Mouse (Mus musculus) neural tube, embryonic 12.5 days (tissue): ENCODE measurements around the gene Plpp7. TPM values are rescaled to one million over a fixed set of nuclear protein-coding genes. Genes with fewer than 3 reads are reported as not detected.

Source experiments
- ATAC-seq: fragments of 200-750 bp; cut with Nextera tagmentation; 2 replicates; pipeline ENCODE4 v1.8.0; 2017; ENCODE audit warnings: low read depth, mild to moderate bottlenecking, moderate TSS enrichment, moderate library complexity; ENCODE audit not compliant: low FRiP score
- H3K27ac ChIP-seq: fragments of 300-500 bp; sonication (generic); 2 replicates; pipeline ENCODE4 v1.5.1; 2016
- H3K27me3 ChIP-seq: fragments of 300-500 bp; sonication (generic); replicated peaks from 2 replicates; pipeline ENCODE4 v1.6.1; 2016; ENCODE audit warnings: mild to moderate bottlenecking
- H3K36me3 ChIP-seq: fragments of 300-500 bp; sonication (generic); 2 replicates; pipeline ENCODE4 v1.6.1; 2016; ENCODE audit warnings: mild to moderate bottlenecking
- H3K4me1 ChIP-seq: fragments of 300-500 bp; sonication (generic); 2 replicates; pipeline ENCODE4 v1.6.1; 2016
- H3K4me2 ChIP-seq: fragments of 300-500 bp; sonication (generic); replicated peaks from 2 replicates; pipeline ENCODE4 v1.6.1; 2016; ENCODE audit warnings: mild to moderate bottlenecking
- H3K4me3 ChIP-seq: fragments of 300-500 bp; sonication (generic); 2 replicates; pipeline ENCODE4 v1.5.1; 2016
- H3K9ac ChIP-seq: fragments of 300-500 bp; sonication (generic); 2 replicates; pipeline ENCODE4 v1.6.1; 2016; ENCODE audit warnings: mild to moderate bottlenecking
- H3K9me3 ChIP-seq: fragments of 300-500 bp; sonication (generic); 2 replicates; pipeline ENCODE4 v1.6.1; 2016; ENCODE audit warnings: mild to moderate bottlenecking
- WGBS: fragments of 180-500 bp; shearing (Covaris S2); methylation state at CpG from one replicate; pipeline ENCODE4 v1.1.7; 2016; 5-methylcytosine and 5-hydroxymethylcytosine counted together
- polyA plus RNA-seq: library from polyadenylated mRNA; unstranded; fragments of >200 nt; fragmentation: Nextera tagmentation; extraction: Ambion mirVana; gene quantifications from 2 replicates; pipeline ENCODE4 v1.2.1, GENCODE M21; 2016

The Plpp7 gene
- polyA plus RNA-seq, 1 experiment from 2014 or later = 13.7 TPM

DNA sequence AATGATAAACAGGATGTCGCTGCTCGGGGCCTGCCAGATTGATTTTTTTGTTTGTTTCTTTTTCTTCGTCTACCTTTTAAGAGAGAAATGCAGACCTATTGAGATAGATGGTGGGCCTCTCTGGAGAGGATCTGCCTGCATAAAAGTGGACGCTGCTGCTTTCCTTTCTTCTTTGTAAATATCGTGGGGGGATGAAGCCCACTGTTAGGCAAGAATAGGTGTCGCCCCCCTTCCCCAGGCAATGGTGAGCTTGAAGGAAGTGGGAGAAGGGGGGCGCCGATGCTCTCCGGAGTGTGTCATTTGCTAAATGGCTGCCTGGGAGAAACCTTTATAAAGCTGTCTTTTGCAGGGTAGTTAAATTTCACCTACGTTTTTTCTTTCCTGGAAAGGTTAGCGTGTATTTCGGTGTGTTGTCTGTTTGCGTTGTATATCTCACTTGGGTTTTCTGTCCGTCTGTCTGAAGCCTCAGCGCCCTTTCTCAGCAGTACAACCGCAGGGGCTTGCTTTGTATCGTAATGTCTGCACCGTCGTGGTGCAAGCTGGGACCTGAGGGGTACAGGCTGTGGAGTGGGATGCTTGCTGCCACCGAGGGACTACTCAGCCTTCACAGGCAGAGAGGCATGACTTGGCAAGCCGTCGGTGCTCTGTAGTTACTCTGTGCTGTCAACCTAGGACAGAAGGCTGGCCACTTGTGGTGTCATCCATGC lies 56.5 kb downstream of the Plpp7 start:
- ATAC-seq = 0 out of 2 replicates have a peak, but pooled peaks have one; percentile 29
- Histone ChIP-seq H3K4me2 (peak overlapping the region; percentile 75), H3K4me3 (peak overlapping the region; percentile 98), H3K27ac (peak overlapping the region; percentile 99), H3K36me3 (no peaks in the 10 kb centered on the region), H3K4me1 (peaks cover 48% of the 10 kb centered on the region), H3K9me3 (no peaks in the 10 kb centered on the region), H3K9ac (peak overlapping the region; percentile 100), H3K27me3 (no peaks in the 10 kb centered on the region)
- 0% methylated on average over 22 of the region's 22 CpGs for WGBS

DNA sequence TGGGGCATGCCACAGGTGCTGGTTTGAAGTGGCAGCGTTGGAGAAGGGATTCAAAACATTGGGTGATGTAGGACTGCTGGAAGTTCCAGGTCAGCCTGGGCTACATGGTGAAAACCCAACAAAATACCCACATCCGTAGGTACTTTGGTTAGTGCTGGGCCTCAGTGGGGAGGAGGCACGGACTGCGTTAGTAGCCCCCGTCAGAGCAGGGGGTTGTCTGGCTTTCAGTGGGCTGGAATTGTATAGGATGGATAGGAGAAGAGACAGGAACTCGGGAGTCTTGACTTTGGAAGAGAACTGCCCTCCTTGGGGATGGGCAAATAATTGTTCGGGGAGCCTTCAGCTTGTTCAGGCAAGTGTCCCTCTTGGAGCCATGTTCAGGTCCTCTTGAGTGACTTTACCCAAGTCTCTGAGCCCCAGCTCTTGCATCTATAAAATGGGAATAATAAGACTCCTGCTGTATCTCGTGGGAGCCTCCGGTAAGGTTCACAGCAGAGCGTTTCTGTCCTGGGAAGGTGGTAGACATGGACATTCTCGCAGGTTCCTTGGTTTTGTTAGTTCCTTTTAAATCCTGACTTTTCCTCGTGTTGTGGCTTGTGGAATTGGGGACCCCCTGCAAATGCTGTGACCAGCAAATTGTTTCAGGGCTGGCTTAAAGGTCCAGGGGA lies 57.2 kb downstream of the Plpp7 start:
- Histone ChIP-seq H3K9ac (peak overlapping the region; percentile 100), H3K4me2 (peak overlapping the region; percentile 75), H3K9me3 (no peaks in the 10 kb centered on the region), H3K4me1 (peaks cover 54% of the 10 kb centered on the region), H3K27ac (peak overlapping the region; percentile 99), H3K36me3 (no peaks in the 10 kb centered on the region), H3K4me3 (peak overlapping the region; percentile 98), H3K27me3 (no peaks in the 10 kb centered on the region)
- no peak for ATAC-seq
- WGBS = 18% methylated on average over 12 of the region's 12 CpGs

DNA sequence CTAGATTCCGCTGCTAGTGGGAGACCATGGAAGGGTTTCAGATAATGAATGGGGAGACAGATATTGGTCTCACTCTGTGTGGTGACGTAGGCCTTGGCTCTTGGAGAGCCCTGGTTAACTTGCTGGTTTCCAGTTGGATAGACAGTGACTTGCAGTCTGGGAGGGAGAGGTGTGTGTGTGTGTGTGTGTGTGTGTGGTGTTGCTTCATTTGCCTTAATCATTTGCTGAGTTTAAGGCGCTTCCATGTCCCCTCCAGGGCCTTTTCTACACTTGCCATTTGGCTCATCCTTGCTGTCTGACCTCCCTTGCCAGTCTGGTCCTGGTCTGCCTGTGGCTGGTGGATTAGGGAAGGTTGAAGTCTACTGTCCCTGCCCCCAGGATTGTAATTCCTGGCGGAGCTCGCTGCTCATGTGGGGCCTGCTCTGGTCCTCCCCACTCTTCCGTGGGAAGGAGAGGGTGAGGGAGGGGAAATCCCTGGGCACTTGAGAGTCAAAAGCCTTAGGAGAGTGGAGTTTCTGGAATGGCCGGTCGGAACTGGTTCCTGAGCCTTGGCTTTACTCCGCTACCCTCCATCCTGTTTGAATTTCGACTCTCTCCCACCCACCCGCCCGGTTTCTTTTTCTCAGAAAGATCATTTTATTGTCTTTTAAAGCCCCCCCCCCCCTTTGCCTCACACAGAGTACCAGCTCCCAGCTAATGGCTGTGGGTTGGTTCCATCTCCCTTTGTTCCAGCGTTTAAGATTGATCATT lies 57.9 kb downstream of the Plpp7 start:
- H3K4me1 ChIP-seq = peaks cover 60% of the 10 kb centered on the region
- no peak for ATAC-seq
- H3K4me3 ChIP-seq = peak overlapping the region; percentile 98
- 3% methylated on average over 13 of the region's 13 CpGs for WGBS
- H3K27ac ChIP-seq = peak overlapping the region; percentile 47
- H3K9ac ChIP-seq = peak overlapping the region; percentile 100
- H3K27me3 ChIP-seq = no peaks in the 10 kb centered on the region
- no peaks in the 10 kb centered on the region for H3K36me3 ChIP-seq
- H3K9me3 ChIP-seq = no peaks in the 10 kb centered on the region
- peak overlapping the region; percentile 75 for H3K4me2 ChIP-seq

- no peak for ATAC-seq
These were observed 58.4 kb downstream of the Plpp7 start for GRCm38 (mm10) chr2:32153791-32154119.

GRCm38 (mm10) chr2:32154334-32154997 lies 59.1 kb downstream of the Plpp7 start:
- H3K4me1 ChIP-seq = peaks cover 73% of the 10 kb centered on the region
- H3K4me3 ChIP-seq = peak overlapping the region; percentile 98; the same call in 1 of the 2 replicates
- no peak for ATAC-seq
- H3K27ac ChIP-seq = no peak overlapping the region
- peak overlapping the region; percentile 75 for H3K4me2 ChIP-seq
- peak overlapping the region; percentile 100 for H3K9ac ChIP-seq
- H3K36me3 ChIP-seq = no peaks in the 10 kb centered on the region
- no peaks in the 10 kb centered on the region for H3K27me3 ChIP-seq
- H3K9me3 ChIP-seq = no peaks in the 10 kb centered on the region
- 28% methylated on average over 9 of the region's 9 CpGs for WGBS

More at GRCm38 (mm10) chr2:32153791-32154119, 58.4 kb downstream of the Plpp7 start:
- Histone ChIP-seq H3K27ac (peak overlapping the region; percentile 47; the same call in 1 of the 2 replicates), H3K4me3 (peak overlapping the region; percentile 98), H3K4me2 (peak overlapping the region; percentile 75), H3K36me3 (no peaks in the 10 kb centered on the region), H3K9ac (peak overlapping the region; percentile 100), H3K9me3 (no peaks in the 10 kb centered on the region), H3K27me3 (no peaks in the 10 kb centered on the region), H3K4me1 (peaks cover 66% of the 10 kb centered on the region)
- WGBS = 14% methylated on average over 4 of the region's 4 CpGs

DNA sequence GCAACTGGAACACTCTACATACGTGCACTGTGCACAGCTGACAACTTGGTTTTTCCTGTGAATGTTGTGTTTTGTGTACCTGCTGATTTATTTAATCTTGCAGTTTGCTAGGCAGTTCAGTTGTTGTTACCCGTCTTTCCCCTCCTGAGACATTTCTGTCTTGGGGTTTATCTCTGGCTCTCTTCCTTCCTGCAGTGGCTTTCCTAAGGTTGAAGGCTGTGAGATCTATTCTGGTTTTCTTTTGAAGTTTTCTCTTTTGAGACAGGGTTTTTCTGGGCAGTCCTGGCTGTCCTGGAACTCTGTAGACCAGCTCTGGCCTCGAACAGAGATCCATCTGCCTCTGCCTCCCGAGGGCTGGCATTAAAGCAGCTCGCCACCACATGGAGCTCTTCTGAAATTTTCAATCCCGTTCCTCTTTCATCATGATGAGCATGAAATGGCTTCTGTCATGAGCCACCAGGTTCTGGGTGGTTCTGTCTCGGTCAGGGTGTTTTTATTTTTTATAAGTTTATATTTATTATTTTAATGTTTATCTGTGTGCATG lies 59.7 kb downstream of the Plpp7 start:
- no peaks in the 10 kb centered on the region for H3K27me3 ChIP-seq
- no peak overlapping the region for H3K4me3 ChIP-seq
- H3K4me1 ChIP-seq = peaks cover 75% of the 10 kb centered on the region
- H3K4me2 ChIP-seq = peak overlapping the region; percentile 75
- no peak overlapping the region for H3K9ac ChIP-seq
- peaks cover 6% of the 10 kb centered on the region; the same call in 1 of the 2 replicates for H3K36me3 ChIP-seq
- no peak for ATAC-seq
- 55% methylated on average over 7 of the region's 7 CpGs for WGBS
- no peak overlapping the region for H3K27ac ChIP-seq
- H3K9me3 ChIP-seq = no peaks in the 10 kb centered on the region

GRCm38 (mm10) chr2:32155614-32156013 lies 60.3 kb downstream of the Plpp7 start:
- no peak overlapping the region for H3K27ac ChIP-seq
- WGBS = 72% methylated on average over 6 of the region's 6 CpGs
- H3K9ac ChIP-seq = no peak overlapping the region
- peaks cover 75% of the 10 kb centered on the region for H3K4me1 ChIP-seq
- ATAC-seq = no peak
- H3K4me3 ChIP-seq = no peak overlapping the region
- H3K36me3 ChIP-seq = peaks cover 11% of the 10 kb centered on the region
- H3K4me2 ChIP-seq = 0 out of 2 replicates have a peak overlapping the region, but pooled peaks have one; percentile 6
- no peaks in the 10 kb centered on the region for H3K9me3 ChIP-seq
- H3K27me3 ChIP-seq = no peaks in the 10 kb centered on the region

GRCm38 (mm10) chr2:32156645-32157044 lies 61.3 kb downstream of the Plpp7 start:
- peaks cover 75% of the 10 kb centered on the region for H3K4me1 ChIP-seq
- H3K27ac ChIP-seq = peak overlapping the region; percentile 67
- H3K4me2 ChIP-seq = peak overlapping the region; percentile 41
- H3K9me3 ChIP-seq = no peaks in the 10 kb centered on the region
- peak overlapping the region; percentile 45; the same call in 1 of the 2 replicates for H3K9ac ChIP-seq
- H3K27me3 ChIP-seq = no peaks in the 10 kb centered on the region
- no peak for ATAC-seq
- peaks cover 12% of the 10 kb centered on the region for H3K36me3 ChIP-seq
- H3K4me3 ChIP-seq = no peak overlapping the region
- 82% methylated on average over 10 of the region's 10 CpGs for WGBS

DNA sequence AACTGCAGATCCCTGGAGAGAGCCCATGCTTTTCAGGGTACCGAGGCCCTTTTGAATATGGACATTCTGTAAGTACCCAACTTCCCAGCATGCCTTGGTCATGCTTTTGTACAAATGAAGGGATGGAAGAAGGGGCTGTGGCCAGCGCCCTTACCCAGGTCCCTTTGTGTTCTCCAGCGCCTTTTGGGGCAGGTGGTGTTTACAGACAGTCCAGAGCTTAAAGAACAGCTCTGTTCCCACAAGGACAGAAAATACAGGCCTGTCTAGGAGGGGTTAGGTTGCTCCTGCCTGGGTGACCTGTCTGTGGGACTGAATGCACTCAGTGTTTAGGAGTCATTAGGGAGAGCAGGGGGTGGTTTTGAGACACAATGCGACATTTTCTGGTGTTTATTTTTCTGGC lies 62.0 kb downstream of the Plpp7 start:
- no peaks in the 10 kb centered on the region for H3K27me3 ChIP-seq
- peak overlapping the region; percentile 45; the same call in 1 of the 2 replicates for H3K9ac ChIP-seq
- peaks cover 72% of the 10 kb centered on the region for H3K4me1 ChIP-seq
- H3K4me3 ChIP-seq = no peak overlapping the region
- 0 out of 2 replicates have a peak, but pooled peaks have one; percentile 30 for ATAC-seq
- H3K36me3 ChIP-seq = peaks cover 12% of the 10 kb centered on the region
- WGBS = 17% methylated on average over 4 of the region's 4 CpGs
- peak overlapping the region; percentile 67; the same call in 1 of the 2 replicates for H3K27ac ChIP-seq
- peak overlapping the region; percentile 41 for H3K4me2 ChIP-seq
- H3K9me3 ChIP-seq = no peaks in the 10 kb centered on the region

DNA sequence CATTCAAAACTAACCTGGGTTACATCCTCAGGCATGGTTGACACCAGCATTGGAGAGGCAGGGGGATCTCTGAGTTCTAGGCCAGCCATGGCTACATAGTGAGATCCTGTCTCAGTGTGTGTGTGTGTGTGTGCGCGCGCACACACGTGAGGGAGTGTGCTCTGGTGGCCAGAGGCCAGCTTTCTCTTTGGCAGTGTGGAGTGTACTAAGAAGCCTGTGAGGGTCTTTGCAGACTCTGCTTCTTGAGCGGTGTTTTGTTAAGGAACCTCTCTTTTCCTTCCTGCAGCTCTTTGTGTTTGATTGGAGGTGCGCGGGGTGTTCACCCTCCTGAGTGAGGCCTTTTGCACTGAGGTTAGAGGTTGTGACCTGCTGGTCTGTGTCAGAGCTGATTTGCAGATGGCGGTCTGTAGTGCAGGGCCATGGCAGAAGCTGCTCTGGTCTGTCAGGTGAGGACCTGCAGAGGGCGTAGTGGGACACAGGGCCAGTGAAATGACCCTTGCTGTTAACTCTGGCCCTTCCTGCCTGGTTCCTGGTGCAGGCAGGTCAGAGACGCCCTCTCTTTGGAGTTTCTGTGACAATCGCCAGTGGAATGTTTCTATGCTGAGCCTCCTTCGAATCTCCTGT lies 63.4 kb downstream of the Plpp7 start:
- WGBS = 80% methylated on average over 12 of the region's 12 CpGs
- Histone ChIP-seq H3K4me3 (no peak overlapping the region), H3K27me3 (no peaks in the 10 kb centered on the region), H3K4me1 (peaks cover 63% of the 10 kb centered on the region), H3K9ac (no peak overlapping the region), H3K27ac (no peak overlapping the region), H3K9me3 (no peaks in the 10 kb centered on the region), H3K36me3 (peaks cover 12% of the 10 kb centered on the region), H3K4me2 (0 out of 2 replicates have a peak overlapping the region, but pooled peaks have one; percentile 12)
- no peak for ATAC-seq
